Mouse (Mus musculus) neural tube, embryonic 15.5 days (tissue): Measurements from ENCODE around the gene Ap4m1. TPM values are rescaled to one million over a fixed set of nuclear protein-coding genes. Genes with fewer than 3 reads are reported as not detected.
"Not testable (repeated sequence)": the region's sequence is repeated elsewhere in the genome, so short reads cannot be mapped to it uniquely, and the experiment has no call there.

Experiments
- ATAC-seq: fragments of 200-750 bp; cut with Nextera tagmentation; 2 replicates; pipeline ENCODE4 v1.8.0; 2017; ENCODE audit warnings: mild to moderate bottlenecking, moderate TSS enrichment, moderate library complexity; ENCODE audit not compliant: low FRiP score
- H3K27ac ChIP-seq: fragments of 300-500 bp; sonication (generic); replicated peaks from 2 replicates; pipeline ENCODE4 v1.5.1; 2015; ENCODE audit warnings: mild to moderate bottlenecking, inconsistent platforms
- H3K27me3 ChIP-seq: fragments of 300-500 bp; sonication (generic); replicated peaks from 2 replicates; pipeline ENCODE4 v1.6.1; 2015; ENCODE audit warnings: inconsistent platforms
- H3K36me3 ChIP-seq: fragments of 300-500 bp; sonication (generic); 2 replicates; pipeline ENCODE4 v1.6.1; 2015; ENCODE audit warnings: inconsistent platforms
- H3K4me1 ChIP-seq: fragments of 300-500 bp; sonication (generic); 2 replicates; pipeline ENCODE4 v1.6.1; 2015; ENCODE audit warnings: inconsistent platforms
- H3K4me2 ChIP-seq: fragments of 300-500 bp; sonication (generic); 2 replicates; pipeline ENCODE4 v1.6.1; 2015; ENCODE audit warnings: inconsistent platforms, mild to moderate bottlenecking, moderate library complexity
- H3K4me3 ChIP-seq: fragments of 300-500 bp; sonication (generic); replicated peaks from 2 replicates; pipeline ENCODE4 v1.5.1; 2015; ENCODE audit warnings: mild to moderate bottlenecking, inconsistent platforms
- H3K9ac ChIP-seq: fragments of 300-500 bp; sonication (generic); replicated peaks from 2 replicates; pipeline ENCODE4 v1.6.1; 2015; ENCODE audit warnings: mild to moderate bottlenecking, inconsistent platforms
- H3K9me3 ChIP-seq: fragments of 300-500 bp; sonication (generic); replicated peaks from 2 replicates; pipeline ENCODE4 v1.6.1; 2016; ENCODE audit warnings: inconsistent platforms
- WGBS: fragments of 180-500 bp; shearing (Covaris S2); methylation state at CpG from one replicate; pipeline ENCODE4 v1.1.7; 2015; ENCODE audit warnings: mixed read lengths; 5-methylcytosine and 5-hydroxymethylcytosine counted together
- polyA plus RNA-seq: library from polyadenylated mRNA; unstranded; fragments of >200 nt; fragmentation: Nextera tagmentation; extraction: Ambion mirVana; gene quantifications from 2 replicates; pipeline ENCODE4 v1.2.1, GENCODE M21; 2015

Ap4m1 gene
- polyA plus RNA-seq, 1 experiment from 2014 or later: 23.0 TPM

- 90% methylated on average over 3 of the region's 3 CpGs for WGBS
- ATAC-seq: no peak
- H3K27ac ChIP-seq: no peak overlapping the region
- no peak overlapping the region for H3K4me2 ChIP-seq
- H3K36me3 ChIP-seq: no peaks in the 10 kb centered on the region
- H3K9me3 ChIP-seq: no peaks in the 10 kb centered on the region
- H3K27me3 ChIP-seq: no peaks in the 10 kb centered on the region
- H3K9ac ChIP-seq: no peak overlapping the region
- no peak overlapping the region for H3K4me3 ChIP-seq
- no peaks in the 10 kb centered on the region for H3K4me1 ChIP-seq
These were observed 30.3 kb downstream of the Ap4m1 start for GRCm38 (mm10) chr5:138202086-138202485.

DNA sequence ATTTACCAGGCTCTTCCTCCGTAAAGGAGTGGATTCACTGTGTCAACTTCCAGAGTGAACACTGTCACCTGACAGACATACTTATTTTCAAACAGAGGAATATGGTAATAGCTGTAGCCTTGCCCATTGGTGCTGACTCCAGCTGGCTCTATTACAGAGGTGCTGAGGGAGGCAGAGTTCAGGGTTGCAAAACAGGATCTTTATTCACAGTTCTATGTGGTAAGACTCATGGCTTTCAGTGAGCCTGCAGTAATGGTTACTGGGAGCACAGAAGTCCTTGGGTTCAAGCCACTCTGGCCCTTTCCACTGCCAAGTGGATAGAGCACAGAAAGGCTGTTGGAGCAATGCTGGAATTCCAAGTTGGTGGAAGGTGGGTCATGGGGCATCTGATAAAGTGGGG, 35.5 kb downstream of the Ap4m1 start:
- Histone ChIP-seq H3K4me2 (no peak overlapping the region), H3K4me1 (no peaks in the 10 kb centered on the region), H3K9ac (no peak overlapping the region), H3K9me3 (0 out of 2 replicates have a peak, but pooled peaks cover 2% of the 10 kb centered on the region), H3K36me3 (no peaks in the 10 kb centered on the region), H3K27me3 (no peaks in the 10 kb centered on the region), H3K27ac (no peak overlapping the region), H3K4me3 (no peak overlapping the region)
- 85% methylated on average over 1 of the region's 1 CpGs for WGBS
- no peak for ATAC-seq

DNA sequence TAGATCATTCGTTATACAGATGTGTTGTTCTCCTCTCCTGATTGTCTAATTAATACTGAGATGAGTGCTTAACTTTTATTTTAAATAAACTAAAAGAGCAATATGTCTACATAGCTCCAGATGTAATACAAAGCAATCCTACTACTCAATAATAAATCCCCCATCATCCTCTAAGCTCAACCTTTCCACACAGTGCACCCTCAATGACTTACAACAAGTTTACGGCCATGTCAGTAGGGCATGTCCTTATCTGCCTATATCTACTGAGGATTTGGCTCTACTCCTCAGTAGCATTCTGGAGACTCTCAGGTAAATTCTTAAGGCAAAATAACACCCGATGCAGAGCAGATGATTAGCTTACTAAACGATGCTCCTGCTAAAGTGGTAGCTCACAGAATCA, 36.1 kb downstream of the Ap4m1 start:
- Histone ChIP-seq H3K4me3 (no peak overlapping the region), H3K9ac (no peak overlapping the region), H3K36me3 (no peaks in the 10 kb centered on the region), H3K4me1 (no peaks in the 10 kb centered on the region), H3K27me3 (no peaks in the 10 kb centered on the region), H3K9me3 (0 out of 2 replicates have a peak, but pooled peaks cover 2% of the 10 kb centered on the region), H3K27ac (no peak overlapping the region), H3K4me2 (no peak overlapping the region)
- ATAC-seq: no peak
- WGBS: 86% methylated on average over 4 of the region's 4 CpGs

- H3K4me2 ChIP-seq, ATAC-seq, H3K36me3 ChIP-seq, H3K9me3 ChIP-seq, H3K4me3 ChIP-seq, H3K9ac ChIP-seq, H3K27me3 ChIP-seq, H3K27ac ChIP-seq, H3K4me1 ChIP-seq: not testable (repeated sequence)
- WGBS: 95% methylated on average over 13 of the region's 13 CpGs
These were observed 44.8 kb downstream of the Ap4m1 start for GRCm38 (mm10) chr5:138216632-138217031.

DNA sequence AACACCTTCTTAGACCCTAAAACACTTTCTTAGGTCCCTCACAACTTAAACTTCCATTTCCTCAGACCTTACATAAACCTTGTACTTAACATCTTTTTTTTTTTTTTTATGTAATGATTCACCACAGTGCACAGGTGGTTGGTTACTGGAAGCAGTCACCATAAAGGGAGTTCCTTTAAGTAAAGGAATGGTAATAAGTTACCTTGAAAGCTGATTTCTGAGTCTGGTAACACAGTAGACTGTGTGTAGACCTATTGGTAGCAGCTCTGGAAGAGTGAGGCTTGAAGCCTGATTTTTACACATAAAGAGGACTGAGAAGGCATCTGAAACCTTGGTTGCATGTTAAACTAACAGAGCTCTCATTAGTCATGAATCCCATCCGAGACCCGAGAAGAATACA, 48.1 kb downstream of the Ap4m1 start:
- no peak for ATAC-seq
- WGBS: 76% methylated on average over 2 of the region's 2 CpGs

GRCm38 (mm10) chr5:138222111-138222510, 50.3 kb downstream of the Ap4m1 start:
- no peaks in the 10 kb centered on the region for H3K4me1 ChIP-seq
- no peaks in the 10 kb centered on the region for H3K9me3 ChIP-seq
- no peaks in the 10 kb centered on the region for H3K27me3 ChIP-seq
- ATAC-seq: no peak
- H3K4me2 ChIP-seq: no peak overlapping the region
- H3K9ac ChIP-seq: no peak overlapping the region
- no peak overlapping the region for H3K4me3 ChIP-seq
- no peaks in the 10 kb centered on the region for H3K36me3 ChIP-seq
- 24% methylated on average over 4 of the region's 4 CpGs for WGBS
- H3K27ac ChIP-seq: no peak overlapping the region

More for the DNA sequence above, 48.1 kb downstream of the Ap4m1 start:
- no peak overlapping the region for H3K4me2 ChIP-seq
- no peaks in the 10 kb centered on the region for H3K27me3 ChIP-seq
- no peaks in the 10 kb centered on the region for H3K36me3 ChIP-seq
- H3K9me3 ChIP-seq: no peaks in the 10 kb centered on the region
- H3K4me1 ChIP-seq: no peaks in the 10 kb centered on the region
- no peak overlapping the region for H3K27ac ChIP-seq
- H3K9ac ChIP-seq: no peak overlapping the region
- H3K4me3 ChIP-seq: no peak overlapping the region

- no peak for ATAC-seq
- Histone ChIP-seq H3K4me1 (no peaks in the 10 kb centered on the region), H3K9ac (no peak overlapping the region), H3K27me3 (no peaks in the 10 kb centered on the region), H3K27ac (no peak overlapping the region), H3K4me2 (no peak overlapping the region), H3K9me3 (no peaks in the 10 kb centered on the region), H3K36me3 (no peaks in the 10 kb centered on the region), H3K4me3 (no peak overlapping the region)
- WGBS: 60% methylated on average over 3 of the region's 3 CpGs
These were observed 51.5 kb downstream of the Ap4m1 start for GRCm38 (mm10) chr5:138223287-138223686.

- no peaks in the 10 kb centered on the region for H3K27me3 ChIP-seq
- H3K4me1 ChIP-seq: no peaks in the 10 kb centered on the region
- H3K9me3 ChIP-seq: no peaks in the 10 kb centered on the region
- no peak for ATAC-seq
- no peak within 1 kb of the TSS for H3K9ac ChIP-seq
- no peaks in the 10 kb centered on the region for H3K36me3 ChIP-seq
- WGBS: 52% methylated on average over 2 of the region's 2 CpGs
- no peak within 1 kb of the TSS for H3K27ac ChIP-seq
- no peak within 1 kb of the TSS for H3K4me3 ChIP-seq
- no peak within 1 kb of the TSS for H3K4me2 ChIP-seq
These were observed 53.9 kb downstream of the Ap4m1 start, which contains the start of gene Nxpe5 for GRCm38 (mm10) chr5:138225700-138226099. Gene Nxpe5, plus strand, starts transcription at chr5:138225898.

GRCm38 (mm10) chr5:138226491-138226890, 54.7 kb downstream of the Ap4m1 start:
- H3K4me2 ChIP-seq: no peak overlapping the region
- no peak for ATAC-seq
- no peaks in the 10 kb centered on the region for H3K4me1 ChIP-seq
- H3K27me3 ChIP-seq: no peaks in the 10 kb centered on the region
- H3K4me3 ChIP-seq: no peak overlapping the region
- 83% methylated on average over 4 of the region's 4 CpGs for WGBS
- no peaks in the 10 kb centered on the region for H3K9me3 ChIP-seq
- H3K9ac ChIP-seq: no peak overlapping the region
- no peak overlapping the region for H3K27ac ChIP-seq
- no peaks in the 10 kb centered on the region for H3K36me3 ChIP-seq

- no peak for ATAC-seq
- H3K9me3 ChIP-seq: no peaks in the 10 kb centered on the region
These were observed 55.6 kb downstream of the Ap4m1 start for GRCm38 (mm10) chr5:138227367-138227766.

GRCm38 (mm10) chr5:138228026-138228425, 56.2 kb downstream of the Ap4m1 start:
- no peak for ATAC-seq
- H3K9me3 ChIP-seq: no peaks in the 10 kb centered on the region
- no peak overlapping the region for H3K4me2 ChIP-seq
- no peaks in the 10 kb centered on the region for H3K36me3 ChIP-seq
- H3K27me3 ChIP-seq: no peaks in the 10 kb centered on the region
- no peak overlapping the region for H3K9ac ChIP-seq
- no peak overlapping the region for H3K4me3 ChIP-seq
- H3K27ac ChIP-seq: no peak overlapping the region
- WGBS: 62% methylated on average over 3 of the region's 3 CpGs
- no peaks in the 10 kb centered on the region for H3K4me1 ChIP-seq

More at GRCm38 (mm10) chr5:138227367-138227766, 55.6 kb downstream of the Ap4m1 start:
- H3K9ac ChIP-seq: no peak overlapping the region
- H3K4me1 ChIP-seq: no peaks in the 10 kb centered on the region
- 82% methylated on average over 2 of the region's 2 CpGs for WGBS
- H3K27me3 ChIP-seq: no peaks in the 10 kb centered on the region
- H3K36me3 ChIP-seq: no peaks in the 10 kb centered on the region
- H3K27ac ChIP-seq: no peak overlapping the region
- H3K4me2 ChIP-seq: no peak overlapping the region
- H3K4me3 ChIP-seq: no peak overlapping the region

- Histone ChIP-seq H3K4me1 (no peaks in the 10 kb centered on the region), H3K27ac (no peak overlapping the region), H3K27me3 (no peaks in the 10 kb centered on the region), H3K4me2 (no peak overlapping the region), H3K9ac (no peak overlapping the region), H3K36me3 (no peaks in the 10 kb centered on the region), H3K4me3 (no peak overlapping the region), H3K9me3 (no peaks in the 10 kb centered on the region)
- ATAC-seq: no peak
- WGBS: 94% methylated on average over 3 of the region's 3 CpGs
These were observed 57.7 kb downstream of the Ap4m1 start for GRCm38 (mm10) chr5:138229511-138229910.
